Mouse (Mus musculus) intestine, embryonic 14.5 days (tissue): ENCODE results near the gene Copg1. TPM values are rescaled to one million over a fixed set of nuclear protein-coding genes. Genes with fewer than 3 reads are reported as not detected.

ENCODE experiments used
- ATAC-seq: fragments of 200-750 bp; cut with Nextera tagmentation; replicated peaks from 2 replicates; pipeline ENCODE4 v1.8.0; 2017; ENCODE audit warnings: low read depth, moderate number of reproducible peaks, moderate TSS enrichment, moderate library complexity; ENCODE audit not compliant: low FRiP score, low TSS enrichment
- DNase-seq: peaks from one replicate; pipeline ENCODE4 v3.0.0-alpha.2; 2018; ENCODE audit warnings: low spot score
- H3K27ac ChIP-seq: fragments of 300-500 bp; sonication (generic); 2 replicates; pipeline ENCODE4 v1.5.1; 2014; ENCODE audit warnings: low read depth, mild to moderate bottlenecking, control low read depth
- H3K27me3 ChIP-seq: fragments of 300-500 bp; sonication (generic); replicated peaks from 2 replicates; pipeline ENCODE4 v1.6.1; 2014; ENCODE audit warnings: low read length, control low read depth; ENCODE audit not compliant: control insufficient read depth, insufficient read depth
- H3K36me3 ChIP-seq: fragments of 300-500 bp; sonication (generic); 2 replicates; pipeline ENCODE4 v1.6.1; 2014; ENCODE audit warnings: low read length, control low read depth; ENCODE audit not compliant: control insufficient read depth, insufficient read depth
- H3K4me1 ChIP-seq: fragments of 300-500 bp; sonication (generic); replicated peaks from 2 replicates; pipeline ENCODE4 v1.6.1; 2014; ENCODE audit warnings: low read length, control low read depth, mixed read lengths; ENCODE audit not compliant: control insufficient read depth, insufficient read depth
- H3K4me2 ChIP-seq: fragments of 300-500 bp; sonication (generic); 2 replicates; pipeline ENCODE4 v1.6.1; 2014; ENCODE audit warnings: low read length
- H3K4me3 ChIP-seq: fragments of 300-500 bp; sonication (generic); 2 replicates; pipeline ENCODE4 v1.5.1; 2014; ENCODE audit warnings: low read depth, low read length, control low read depth, mixed read lengths
- H3K9ac ChIP-seq: fragments of 300-500 bp; sonication (generic); 2 replicates; pipeline ENCODE4 v1.6.1; 2014; ENCODE audit warnings: mild to moderate bottlenecking, low read length
- H3K9me3 ChIP-seq: fragments of 300-500 bp; sonication (generic); 2 replicates; pipeline ENCODE4 v1.6.1; 2016; ENCODE audit warnings: low read length, control low read depth; ENCODE audit not compliant: control insufficient read depth
- WGBS: fragments of 180-500 bp; shearing (Covaris S2); extraction: QIAGEN DNeasy Blood & Tissue Kit; methylation state at CpG from one replicate; pipeline ENCODE4 v1.1.7; 2014; 5-methylcytosine and 5-hydroxymethylcytosine counted together
- polyA plus RNA-seq: library from polyadenylated mRNA; unstranded; fragments of >200 nt; fragmentation: Nextera tagmentation; extraction: Ambion mirVana; gene quantifications from 2 replicates; pipeline ENCODE4 v1.2.1, GENCODE M21; 2014

Gene Copg1
- polyA plus RNA-seq, 1 experiment from 2014 or later: 170 TPM

DNA sequence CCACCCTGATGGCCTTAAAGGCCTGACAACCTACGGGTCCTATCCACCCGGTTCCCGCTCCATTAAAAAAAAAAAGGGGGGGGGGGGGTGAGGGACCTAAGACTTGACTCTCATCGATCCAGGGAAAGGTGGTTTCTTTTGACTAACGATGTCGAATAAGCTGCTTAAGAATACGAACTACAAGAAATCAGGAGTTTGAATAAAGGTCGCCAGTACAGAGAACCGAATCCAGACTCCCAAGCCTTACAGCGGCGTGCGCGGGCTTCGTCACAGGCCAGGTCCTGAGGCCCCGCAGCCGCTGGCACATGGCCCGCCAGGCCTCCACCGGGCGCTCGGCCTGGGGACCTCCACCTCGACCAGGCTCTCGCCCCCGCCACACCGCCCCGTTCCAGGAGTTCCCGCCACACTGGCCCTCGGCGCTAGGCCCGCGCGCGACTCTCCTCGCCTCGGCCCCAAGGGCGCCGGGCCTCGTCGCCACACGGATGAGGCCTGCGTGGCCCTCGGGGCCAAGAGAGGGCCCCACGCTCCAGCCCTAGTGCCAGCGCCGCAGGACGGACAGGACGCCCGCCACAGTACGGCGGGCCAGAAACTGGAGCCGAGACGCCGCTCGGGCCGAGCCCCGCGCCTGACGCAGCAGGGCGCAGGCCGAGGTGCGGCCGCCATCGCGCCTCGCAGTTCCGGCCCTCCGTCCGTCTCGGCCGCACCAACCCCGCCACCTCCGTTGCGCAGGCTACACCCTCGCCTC is 37.3 kb upstream of the Copg1 start:
- Histone ChIP-seq H3K27me3 (no peaks in the 10 kb centered on the region), H3K4me1 (peaks cover 17% of the 10 kb centered on the region), H3K9ac (peak overlapping the region; percentile 99), H3K27ac (peak overlapping the region; percentile 95), H3K9me3 (no peaks in the 10 kb centered on the region), H3K36me3 (peaks cover 26% of the 10 kb centered on the region), H3K4me2 (peak overlapping the region; percentile 92), H3K4me3 (peak overlapping the region; percentile 100)
- WGBS: 0% methylated on average over 67 of the region's 73 CpGs
- ATAC-seq (peak; percentile 69), DNase-seq (peak; percentile 82)

DNA sequence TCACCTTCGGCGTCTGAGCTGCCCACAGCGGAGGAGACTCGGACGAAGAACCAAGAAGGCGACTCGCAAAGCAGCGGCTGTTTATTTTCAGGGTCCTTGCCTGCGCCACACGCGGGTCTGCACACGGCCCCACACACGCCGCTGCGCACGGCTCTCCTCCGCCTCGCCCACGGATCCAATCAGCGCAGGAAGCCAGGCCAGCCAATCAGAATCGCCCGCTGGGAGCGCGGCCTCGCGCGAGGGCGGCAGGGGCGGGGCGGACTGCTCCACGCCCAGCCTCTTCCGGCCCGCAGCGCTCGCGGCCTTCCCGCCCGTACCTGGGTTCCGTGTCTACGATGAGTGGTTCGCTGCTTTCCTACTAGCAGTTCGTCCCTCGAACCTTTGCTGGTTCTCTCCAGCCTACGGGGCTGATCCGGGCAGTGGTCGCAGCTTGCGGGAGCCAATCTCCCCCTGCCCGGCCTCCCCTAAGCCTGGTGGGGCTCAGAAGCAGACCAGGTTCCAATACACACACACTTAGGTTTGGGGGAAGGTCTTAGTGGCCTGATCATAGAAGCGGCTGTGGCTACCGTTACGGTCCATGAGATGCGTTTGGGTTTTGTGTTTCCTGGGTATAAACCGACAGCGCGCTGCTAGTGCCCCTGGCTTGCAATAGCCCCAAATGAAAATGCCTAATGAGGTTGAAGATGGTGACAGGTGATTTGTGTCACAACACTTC is 36.6 kb upstream of the Copg1 start, which contains the start of gene Cnbp:
Cnbp (minus strand) TSS at position 207 of the 715 bp plus-strand sequence.
- H3K4me3 ChIP-seq: peak within 1 kb of the TSS; percentile 100
- under 1% methylated on average over 55 of the region's 55 CpGs for WGBS
- H3K4me2 ChIP-seq: peak within 1 kb of the TSS; percentile 92
- no peaks in the 10 kb centered on the region for H3K9me3 ChIP-seq
- peaks cover 17% of the 10 kb centered on the region for H3K4me1 ChIP-seq
- peak; percentile 98 for DNase-seq
- H3K36me3 ChIP-seq: peaks cover 19% of the 10 kb centered on the region
- H3K27ac ChIP-seq: peak within 1 kb of the TSS; percentile 95
- ATAC-seq: peak; percentile 99
- H3K27me3 ChIP-seq: no peaks in the 10 kb centered on the region
- H3K9ac ChIP-seq: peak within 1 kb of the TSS; percentile 99

DNA sequence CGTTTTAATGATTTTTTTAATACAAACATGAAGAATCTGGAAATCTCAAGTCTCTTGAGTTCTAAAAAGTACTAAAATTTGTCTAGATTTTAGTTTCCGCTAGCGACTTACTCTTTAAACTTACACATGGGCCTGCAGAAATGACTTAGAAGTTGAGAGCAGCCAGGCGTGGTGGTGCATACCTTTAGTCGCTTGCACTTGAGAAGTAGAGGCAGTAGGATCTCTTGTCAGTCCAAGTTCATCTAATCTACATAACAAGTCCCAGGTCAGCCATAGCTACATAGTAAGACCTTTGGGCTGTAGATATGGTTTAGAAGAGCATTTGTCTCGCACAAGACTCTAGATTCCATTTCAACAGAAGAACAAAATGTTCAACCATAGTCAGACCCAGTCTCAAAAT is 35.7 kb upstream of the Copg1 start:
- Histone ChIP-seq H3K4me3 (no peak overlapping the region), H3K9ac (no peak overlapping the region), H3K9me3 (no peaks in the 10 kb centered on the region), H3K4me1 (peaks cover 16% of the 10 kb centered on the region), H3K27me3 (no peaks in the 10 kb centered on the region), H3K4me2 (peak overlapping the region; percentile 92; the same call in 1 of the 2 replicates), H3K36me3 (peaks cover 18% of the 10 kb centered on the region), H3K27ac (no peak overlapping the region)
- ATAC-seq: no peak
- whole genome bisulfite sequencing: 76% methylated on average over 6 of the region's 6 CpGs
- no peak for DNase-seq

DNA sequence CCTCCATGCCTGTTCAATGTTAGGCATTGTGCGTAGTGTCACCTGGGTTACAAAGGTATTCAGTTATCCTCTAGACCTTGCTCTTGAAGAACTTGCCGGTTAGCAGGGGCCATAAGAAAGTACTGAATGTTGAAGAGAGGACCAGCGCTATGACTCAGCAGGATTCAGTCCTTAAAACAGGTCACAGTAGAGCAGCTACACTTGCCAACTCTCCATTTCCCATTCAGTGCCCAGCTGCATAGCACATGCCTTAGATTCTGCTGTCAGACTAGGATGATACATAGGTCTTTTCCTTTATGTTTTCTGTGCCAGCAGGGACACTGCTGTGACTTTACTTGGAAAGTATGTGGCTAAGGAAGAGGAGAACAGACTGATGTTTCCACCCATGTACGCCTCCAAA is 34.2 kb upstream of the Copg1 start:
- Histone ChIP-seq H3K36me3 (peaks cover 6% of the 10 kb centered on the region; the same call in 1 of the 2 replicates), H3K27ac (no peak overlapping the region), H3K4me3 (no peak overlapping the region), H3K27me3 (no peaks in the 10 kb centered on the region), H3K4me2 (no peak overlapping the region), H3K9me3 (no peaks in the 10 kb centered on the region), H3K9ac (no peak overlapping the region), H3K4me1 (peaks cover 8% of the 10 kb centered on the region)
- DNase-seq: no peak
- 78% methylated on average over 4 of the region's 4 CpGs for WGBS
- no peak for ATAC-seq

DNA sequence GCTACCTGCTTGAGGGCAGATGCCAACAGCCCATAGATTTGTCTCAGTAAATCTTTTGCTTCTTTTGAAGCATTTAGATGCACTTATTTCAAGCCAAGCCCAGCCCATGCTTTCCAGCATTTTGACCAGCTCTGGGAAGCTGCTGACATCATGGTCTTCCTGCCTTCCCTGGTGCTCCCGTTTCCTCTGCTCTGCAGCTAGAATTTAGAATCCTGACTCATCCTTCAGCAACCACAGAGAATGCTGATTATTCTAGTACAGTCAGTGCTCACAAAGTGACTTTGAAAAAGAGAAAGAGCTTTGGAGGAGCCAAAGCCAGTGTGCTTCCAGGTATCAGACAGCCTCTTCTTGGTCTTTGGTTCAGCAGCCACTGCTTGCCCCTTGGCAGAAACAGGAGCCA is 30.5 kb upstream of the Copg1 start:
- 48% methylated on average over 1 of the region's 1 CpGs for WGBS
- Histone ChIP-seq H3K27me3 (no peaks in the 10 kb centered on the region), H3K4me1 (no peaks in the 10 kb centered on the region), H3K36me3 (no peaks in the 10 kb centered on the region), H3K4me2 (no peak overlapping the region), H3K4me3 (no peak overlapping the region), H3K9ac (no peak overlapping the region), H3K27ac (no peak overlapping the region), H3K9me3 (no peaks in the 10 kb centered on the region)
- no peak for ATAC-seq
- no peak for DNase-seq

DNA sequence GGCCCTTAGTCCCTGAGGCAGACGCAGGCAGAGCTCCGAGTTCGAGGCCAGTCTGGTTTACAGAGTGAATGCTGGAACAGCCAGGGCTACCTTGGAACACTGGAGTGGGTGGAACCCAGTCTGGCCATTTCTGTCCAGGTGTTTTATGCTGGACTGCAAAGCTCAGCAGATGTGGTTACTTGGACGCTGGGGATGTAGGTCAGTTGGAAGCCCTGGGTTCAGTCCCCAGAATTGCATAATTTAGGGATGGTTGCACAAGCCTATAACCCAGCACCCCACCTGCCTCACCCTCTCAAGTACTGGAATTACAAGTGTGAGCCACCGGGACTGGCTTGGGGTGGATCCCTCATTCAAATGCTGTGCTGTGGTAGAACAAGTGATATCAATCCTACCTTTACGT is 21.4 kb upstream of the Copg1 start:
- Histone ChIP-seq H3K4me3 (no peak overlapping the region), H3K36me3 (no peaks in the 10 kb centered on the region), H3K9ac (no peak overlapping the region), H3K9me3 (no peaks in the 10 kb centered on the region), H3K4me2 (no peak overlapping the region), H3K27ac (no peak overlapping the region), H3K4me1 (peaks cover 4% of the 10 kb centered on the region; the same call in 1 of the 2 replicates), H3K27me3 (no peaks in the 10 kb centered on the region)
- WGBS: 89% methylated on average over 6 of the region's 6 CpGs
- DNase-seq (no peak), ATAC-seq (no peak)

DNA sequence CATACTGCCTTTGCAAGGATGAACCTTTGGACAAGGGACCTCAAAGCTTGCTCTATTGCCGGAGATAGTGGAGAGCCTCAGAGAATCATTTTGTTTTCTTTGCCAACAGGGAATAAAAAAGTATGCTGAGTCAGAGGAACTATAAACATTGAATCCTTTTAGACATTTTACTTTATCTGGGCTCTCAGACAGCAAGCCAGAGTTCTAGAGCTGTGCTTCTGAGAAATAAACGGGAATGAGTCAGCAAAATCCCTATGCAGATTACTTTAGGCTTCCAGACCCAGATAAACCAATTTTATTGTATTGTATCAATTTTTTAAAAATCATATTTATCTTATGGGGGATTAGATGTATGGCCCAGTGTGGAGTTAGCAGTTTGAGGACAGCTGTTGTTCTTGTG is 20.4 kb upstream of the Copg1 start:
- Histone ChIP-seq H3K4me3 (no peak overlapping the region), H3K4me2 (no peak overlapping the region), H3K4me1 (peaks cover 4% of the 10 kb centered on the region; the same call in 1 of the 2 replicates), H3K27me3 (no peaks in the 10 kb centered on the region), H3K9ac (no peak overlapping the region), H3K36me3 (no peaks in the 10 kb centered on the region), H3K27ac (no peak overlapping the region), H3K9me3 (no peaks in the 10 kb centered on the region)
- DNase-seq (no peak), ATAC-seq (no peak)
- 61% methylated on average over 2 of the region's 2 CpGs for WGBS

DNA sequence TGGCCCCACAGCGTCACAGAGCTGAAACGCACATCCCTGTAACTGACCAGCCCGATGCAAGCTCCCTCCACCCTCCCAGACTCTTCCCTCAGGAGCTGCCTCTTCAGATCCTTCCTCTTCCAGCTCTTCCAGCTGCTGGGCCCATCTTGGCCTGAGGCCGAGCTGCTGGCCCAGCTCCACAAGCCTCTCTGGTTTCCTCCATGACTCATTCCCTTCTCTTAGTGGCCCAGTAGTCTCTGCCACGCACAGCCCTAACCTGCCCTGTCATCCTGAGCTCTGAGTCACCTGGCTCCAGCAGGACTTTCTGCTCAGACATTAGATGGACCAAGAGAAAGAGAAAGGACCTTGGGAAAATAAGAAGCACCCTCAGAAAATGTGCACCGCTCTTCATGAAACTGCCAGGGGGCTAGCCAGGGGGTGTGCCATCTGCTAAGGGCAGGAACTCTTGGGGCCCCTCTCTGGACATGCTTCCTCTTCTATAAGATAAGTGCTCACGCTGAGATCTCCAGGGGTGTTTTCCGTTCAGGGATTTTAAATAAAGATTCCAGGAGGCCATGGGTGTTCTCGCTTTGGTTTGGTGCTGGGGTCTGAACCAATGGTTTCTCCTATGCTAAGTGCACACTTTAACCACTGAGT is 18.6 kb upstream of the Copg1 start:
- DNase-seq (no peak), ATAC-seq (no peak)
- Histone ChIP-seq H3K9ac (no peak overlapping the region), H3K4me3 (no peak overlapping the region), H3K9me3 (no peaks in the 10 kb centered on the region; the same call in 1 of the 2 replicates), H3K36me3 (no peaks in the 10 kb centered on the region), H3K4me1 (peaks cover 4% of the 10 kb centered on the region; the same call in 1 of the 2 replicates), H3K27me3 (no peaks in the 10 kb centered on the region), H3K27ac (no peak overlapping the region), H3K4me2 (no peak overlapping the region)
- WGBS: 74% methylated on average over 9 of the region's 9 CpGs
